Mouse (Mus musculus): ENCODE results near the gene 1110051M20Rik. TPM values are rescaled to one million over a fixed set of nuclear protein-coding genes. Genes with fewer than 3 reads are reported as not detected.
A peak's percentile ranks its signal among the peaks of the same experiment; 100 is the strongest.

The 1110051M20Rik gene
- polyA plus RNA-seq, 1 experiment from 2014 or later: 161 TPM

DNA sequence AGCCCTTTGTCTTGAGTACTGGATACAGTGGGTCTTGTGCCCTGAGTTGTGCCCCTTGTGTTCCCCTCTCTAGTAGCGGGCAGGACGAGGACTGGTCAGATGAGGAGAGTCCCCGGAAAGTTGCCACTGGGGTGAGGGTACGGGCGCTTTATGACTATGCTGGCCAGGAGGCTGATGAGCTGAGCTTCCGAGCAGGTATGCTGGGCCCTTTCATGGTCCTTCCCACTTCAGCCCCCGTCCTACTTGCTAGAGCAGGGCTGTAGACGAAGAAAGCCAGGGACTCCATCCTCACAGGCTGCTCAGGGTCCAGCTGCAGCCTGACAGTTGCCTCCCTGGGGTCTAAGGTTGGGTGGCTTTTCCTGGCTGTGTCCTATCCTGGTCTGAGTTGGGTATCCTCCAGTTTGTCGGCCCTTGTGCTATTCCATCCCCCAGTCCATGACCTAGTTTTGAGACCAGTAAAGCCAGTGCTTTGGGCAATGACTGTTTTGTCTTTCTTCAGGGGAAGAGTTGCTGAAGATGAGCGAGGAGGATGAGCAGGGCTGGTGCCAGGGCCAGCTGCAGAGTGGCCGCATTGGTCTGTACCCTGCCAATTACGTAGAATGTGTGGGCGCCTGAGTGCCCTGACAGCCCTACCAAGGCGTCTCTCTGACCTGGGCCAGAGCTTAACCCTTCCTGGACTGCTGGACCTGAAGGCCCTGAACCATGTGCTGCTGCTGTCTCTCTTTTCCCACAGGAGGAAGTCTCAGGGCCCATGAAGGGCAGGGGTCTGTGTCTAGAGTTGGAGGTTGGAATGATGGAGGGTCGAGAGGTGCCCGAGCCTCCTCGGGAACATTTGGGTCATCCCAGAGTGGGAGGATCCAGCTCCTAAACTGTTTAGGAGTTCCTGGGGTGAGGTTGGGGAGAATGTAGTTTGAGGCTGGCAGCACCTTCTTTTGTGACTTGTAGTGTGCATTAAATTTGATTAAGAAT, 180.5 kb downstream of the 1110051M20Rik start:
- WGBS: 92% methylated on average over 17 of the region's 17 CpGs
- H3K27ac ChIP-seq (replicated peaks): peak overlapping the region; percentile 87
- no peak for ATAC-seq (ENCODE audit: low FRiP score, low read depth)
- peak overlapping the region; percentile 63 for H3K4me3 ChIP-seq
- peaks cover 19% of the 10 kb centered on the region for H3K4me1 ChIP-seq (replicated peaks)
- no peaks in the 10 kb centered on the region for H3K27me3 ChIP-seq
- peaks cover 20% of the 10 kb centered on the region for H3K36me3 ChIP-seq
- peak overlapping the region; percentile 77 for H3K4me2 ChIP-seq
- H3K9ac ChIP-seq: peak overlapping the region; percentile 54
- no peaks in the 10 kb centered on the region for H3K9me3 ChIP-seq

DNA sequence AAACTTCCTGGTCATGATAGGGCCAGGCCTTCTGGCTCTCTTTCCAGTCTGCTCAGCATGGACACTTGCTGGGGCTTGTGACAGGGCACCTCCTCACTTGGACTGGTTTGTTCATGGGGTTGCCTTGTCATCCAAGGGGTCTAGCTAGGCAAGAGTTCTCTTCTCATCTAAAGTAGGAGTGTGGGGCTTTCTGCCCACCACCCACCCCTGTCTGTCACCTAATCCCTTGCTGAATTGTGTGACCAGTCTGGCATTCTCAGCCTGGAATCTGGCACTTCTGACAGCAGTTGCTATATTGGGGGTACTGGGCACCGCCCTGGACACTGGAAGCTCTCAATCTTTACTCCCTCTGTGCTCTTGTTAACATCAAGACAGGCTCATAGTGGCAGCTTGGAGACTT, 185.0 kb downstream of the 1110051M20Rik start:
- ATAC-seq (ENCODE audit: low FRiP score, low read depth): no peak
- Histone ChIP-seq H3K27ac (replicated peaks) (no peak overlapping the region), H3K36me3 (no peaks in the 10 kb centered on the region), H3K27me3 (peaks cover 19% of the 10 kb centered on the region), H3K4me3 (no peak overlapping the region), H3K9ac (no peak overlapping the region), H3K4me2 (no peak overlapping the region), H3K4me1 (replicated peaks) (peaks cover 34% of the 10 kb centered on the region), H3K9me3 (no peaks in the 10 kb centered on the region)
- WGBS: 96% methylated on average over 1 of the region's 1 CpGs

DNA sequence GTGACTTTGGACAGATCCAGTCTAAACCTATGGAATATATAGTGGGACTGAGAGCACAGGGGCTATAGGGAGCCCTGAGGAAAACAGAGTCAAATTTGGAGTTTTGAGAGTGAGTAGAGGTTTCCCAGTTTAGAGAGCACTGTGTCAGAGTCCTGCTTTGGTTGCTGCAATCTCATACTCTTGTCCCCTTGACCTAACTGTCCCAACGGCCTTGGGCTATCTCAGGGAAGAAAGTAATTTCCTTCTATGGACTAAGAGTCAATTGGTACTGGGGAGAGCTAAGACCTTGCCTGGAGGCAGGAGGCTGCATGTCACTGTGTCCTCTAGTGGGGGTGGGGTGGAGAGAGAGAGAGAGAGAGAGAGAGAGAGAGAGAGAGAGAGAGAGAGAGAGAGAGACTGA, 185.7 kb downstream of the 1110051M20Rik start:
- Histone ChIP-seq H3K4me2 (0 out of 2 replicates have a peak overlapping the region, but pooled peaks have one; percentile 89), H3K27ac (replicated peaks) (0 out of 2 replicates have a peak overlapping the region, but pooled peaks have one; percentile 64), H3K9me3 (no peaks in the 10 kb centered on the region), H3K4me1 (replicated peaks) (peaks cover 29% of the 10 kb centered on the region), H3K27me3 (peaks cover 23% of the 10 kb centered on the region), H3K4me3 (no peak overlapping the region), H3K36me3 (no peaks in the 10 kb centered on the region), H3K9ac (no peak overlapping the region)
- no peak for ATAC-seq (ENCODE audit: low FRiP score, low read depth)
- WGBS: 60% methylated on average over 1 of the region's 1 CpGs

DNA sequence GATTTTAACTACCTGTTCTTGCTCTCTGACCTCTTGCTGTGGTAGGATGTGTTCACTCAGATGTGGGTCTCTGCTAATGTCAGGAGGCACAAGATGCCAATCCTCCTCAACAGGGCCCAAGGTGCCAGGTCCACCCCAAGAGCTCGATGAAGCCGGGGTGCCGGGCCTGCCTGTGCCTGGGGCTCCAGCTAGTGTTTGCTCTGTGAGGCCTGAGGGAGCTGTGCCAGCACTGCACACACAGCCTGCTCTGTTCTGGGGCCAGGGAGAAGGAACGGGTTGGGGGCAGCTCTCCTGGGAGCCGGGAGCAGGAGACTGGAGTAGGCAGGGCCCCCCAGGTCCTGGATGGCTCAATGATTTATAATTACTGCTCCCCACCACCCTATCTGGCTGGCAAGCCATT, 186.4 kb downstream of the 1110051M20Rik start:
- no peaks in the 10 kb centered on the region for H3K9me3 ChIP-seq
- WGBS: 64% methylated on average over 5 of the region's 5 CpGs
- H3K4me3 ChIP-seq: peak overlapping the region; percentile 44
- no peaks in the 10 kb centered on the region for H3K36me3 ChIP-seq
- peaks cover 23% of the 10 kb centered on the region for H3K27me3 ChIP-seq
- peak overlapping the region; percentile 41 for H3K9ac ChIP-seq
- H3K4me2 ChIP-seq: peak overlapping the region; percentile 89
- peak overlapping the region; percentile 64 for H3K27ac ChIP-seq (replicated peaks)
- peaks cover 29% of the 10 kb centered on the region for H3K4me1 ChIP-seq (replicated peaks)
- peak; percentile 17; the same call in 1 of the 2 replicates for ATAC-seq (ENCODE audit: low FRiP score, low read depth)

DNA sequence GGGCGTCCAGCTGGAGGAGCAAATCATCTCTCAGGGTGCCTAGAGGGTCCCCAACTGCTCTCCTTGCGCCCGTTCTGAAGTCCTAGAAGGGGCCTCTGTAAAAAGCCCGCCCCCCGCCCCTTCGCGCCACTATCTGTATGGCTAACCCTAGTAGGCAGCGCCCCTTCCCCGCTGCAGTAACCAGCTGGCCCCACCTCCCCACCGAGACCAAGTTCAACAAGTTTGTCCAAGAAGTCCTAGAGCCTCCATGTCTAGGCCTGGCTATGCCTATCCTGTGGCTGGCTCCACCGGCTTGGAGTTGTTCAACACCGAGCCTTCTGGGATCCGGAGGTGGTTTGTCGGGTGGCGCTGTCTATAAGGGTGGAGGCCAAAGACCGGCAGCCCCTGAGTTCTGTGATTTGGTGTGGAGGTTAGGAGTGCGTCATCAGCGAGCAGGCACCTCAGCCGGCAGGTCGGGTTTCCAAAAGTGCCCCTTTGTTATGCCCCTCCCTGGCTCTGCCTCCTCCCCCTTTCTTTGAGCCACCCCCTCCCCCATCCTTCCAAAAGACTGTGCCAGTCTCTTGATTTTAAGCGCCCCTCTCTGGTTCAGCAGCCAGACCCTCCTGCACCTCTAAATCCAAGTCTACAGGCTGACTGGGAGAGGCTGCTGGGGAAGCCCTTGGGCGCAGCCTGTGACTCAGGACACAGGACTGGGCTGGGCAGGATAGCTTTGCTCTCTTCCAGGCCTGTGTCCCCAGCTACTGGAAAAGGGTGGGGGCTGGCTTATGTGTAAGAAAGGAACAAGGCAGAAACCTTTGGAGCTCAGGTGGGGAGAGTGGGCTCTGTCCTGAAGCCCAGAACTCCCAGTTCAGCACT, 187.2 kb downstream of the 1110051M20Rik start:
- H3K9me3 ChIP-seq: no peaks in the 10 kb centered on the region
- H3K4me2 ChIP-seq: peak overlapping the region; percentile 89
- H3K4me3 ChIP-seq: peak overlapping the region; percentile 44
- peak overlapping the region; percentile 41 for H3K9ac ChIP-seq
- H3K4me1 ChIP-seq (replicated peaks): peaks cover 29% of the 10 kb centered on the region
- under 1% methylated on average over 22 of the region's 22 CpGs for WGBS
- peak; percentile 71 for ATAC-seq (ENCODE audit: low FRiP score, low read depth)
- H3K27me3 ChIP-seq: peaks cover 23% of the 10 kb centered on the region
- no peaks in the 10 kb centered on the region for H3K36me3 ChIP-seq
- peak overlapping the region; percentile 64 for H3K27ac ChIP-seq (replicated peaks)

DNA sequence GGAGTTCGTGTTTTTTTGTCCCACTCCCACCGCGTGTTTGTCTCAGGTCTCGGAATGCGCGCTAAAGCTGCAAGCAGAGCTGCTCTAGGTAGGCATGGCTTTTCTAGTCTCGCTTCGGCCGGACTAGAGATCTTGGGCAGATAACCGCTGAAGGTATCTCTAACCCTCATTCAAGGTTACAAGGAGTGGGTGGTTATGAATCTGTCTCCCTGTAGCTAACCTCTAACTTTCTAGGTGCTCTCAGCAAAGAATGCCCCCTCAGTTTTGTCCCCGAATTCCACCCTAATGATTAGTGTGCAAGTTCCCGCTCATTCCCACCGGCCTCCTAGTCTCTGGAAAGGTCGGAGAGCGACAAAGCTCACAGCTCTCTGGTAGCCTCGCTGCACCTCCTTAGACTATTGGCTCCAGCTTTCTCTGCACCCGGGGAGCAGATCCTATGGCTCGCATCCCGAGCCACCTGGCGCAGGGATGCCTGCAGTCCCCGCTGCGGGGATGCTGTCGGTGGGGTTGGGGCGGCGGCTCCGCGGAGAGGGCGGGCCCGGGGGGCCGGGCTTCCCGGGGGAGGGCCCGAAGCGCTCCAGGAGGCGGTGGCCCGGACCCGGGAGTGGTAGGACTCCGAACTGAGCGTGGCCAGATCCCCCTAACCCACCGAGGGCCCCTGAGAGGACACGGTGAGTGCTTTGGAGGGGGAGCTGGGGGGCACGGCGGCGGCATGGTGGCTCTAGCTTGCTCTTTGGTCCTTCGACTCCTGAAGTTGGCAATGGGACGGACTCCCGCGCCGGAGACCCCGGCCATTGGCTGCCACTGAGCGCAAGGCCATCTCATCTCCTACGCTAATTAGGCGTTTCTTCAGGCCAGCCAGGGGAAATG, 188.0 kb downstream of the 1110051M20Rik start:
- Histone ChIP-seq H3K4me1 (replicated peaks) (peaks cover 29% of the 10 kb centered on the region), H3K36me3 (no peaks in the 10 kb centered on the region), H3K27me3 (peaks cover 23% of the 10 kb centered on the region), H3K4me2 (peak overlapping the region; percentile 89), H3K27ac (replicated peaks) (peak overlapping the region; percentile 64), H3K4me3 (peak overlapping the region; percentile 44), H3K9ac (peak overlapping the region; percentile 41), H3K9me3 (no peaks in the 10 kb centered on the region)
- whole genome bisulfite sequencing: 2% methylated on average over 47 of the region's 52 CpGs
- peak; percentile 43 for ATAC-seq (ENCODE audit: low FRiP score, low read depth)

DNA sequence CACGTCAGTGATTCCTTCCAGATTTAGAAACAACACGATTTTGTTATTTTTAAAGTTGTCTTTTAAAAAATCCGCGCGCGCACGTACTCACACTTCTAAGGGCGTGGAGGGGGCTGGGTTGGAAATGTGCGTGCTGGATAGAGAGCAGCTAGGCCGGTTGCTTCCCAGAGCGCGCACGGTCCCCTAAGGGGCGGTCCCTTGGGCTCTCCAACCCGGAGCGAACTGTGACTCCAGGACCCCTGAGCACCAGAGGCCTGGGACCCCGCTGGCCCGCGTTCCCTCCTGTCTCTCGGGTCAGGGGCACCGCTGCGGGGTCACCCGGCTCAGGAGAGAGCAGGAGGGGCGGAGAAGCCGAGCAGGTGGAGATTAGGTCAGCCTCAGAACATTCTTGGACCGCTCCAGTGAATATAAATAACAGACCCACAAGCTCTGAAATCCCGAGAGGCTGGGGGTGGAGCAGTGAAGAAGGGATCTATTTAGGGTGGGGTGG, 188.8 kb downstream of the 1110051M20Rik start, which contains the start of gene Pacsin3:
Gene Pacsin3, plus strand, starts transcription at position 294 of the 490 bp plus-strand sequence.
- Histone ChIP-seq H3K9ac (peak within 1 kb of the TSS; percentile 41), H3K4me3 (peak within 1 kb of the TSS; percentile 44), H3K9me3 (no peaks in the 10 kb centered on the region), H3K4me2 (peak within 1 kb of the TSS; percentile 89), H3K27me3 (peaks cover 23% of the 10 kb centered on the region), H3K4me1 (replicated peaks) (peaks cover 29% of the 10 kb centered on the region), H3K27ac (replicated peaks) (peak within 1 kb of the TSS; percentile 64; the same call in 1 of the 2 replicates), H3K36me3 (no peaks in the 10 kb centered on the region)
- WGBS: 1% methylated on average over 27 of the region's 27 CpGs
- ATAC-seq (ENCODE audit: low FRiP score, low read depth): no peak

DNA sequence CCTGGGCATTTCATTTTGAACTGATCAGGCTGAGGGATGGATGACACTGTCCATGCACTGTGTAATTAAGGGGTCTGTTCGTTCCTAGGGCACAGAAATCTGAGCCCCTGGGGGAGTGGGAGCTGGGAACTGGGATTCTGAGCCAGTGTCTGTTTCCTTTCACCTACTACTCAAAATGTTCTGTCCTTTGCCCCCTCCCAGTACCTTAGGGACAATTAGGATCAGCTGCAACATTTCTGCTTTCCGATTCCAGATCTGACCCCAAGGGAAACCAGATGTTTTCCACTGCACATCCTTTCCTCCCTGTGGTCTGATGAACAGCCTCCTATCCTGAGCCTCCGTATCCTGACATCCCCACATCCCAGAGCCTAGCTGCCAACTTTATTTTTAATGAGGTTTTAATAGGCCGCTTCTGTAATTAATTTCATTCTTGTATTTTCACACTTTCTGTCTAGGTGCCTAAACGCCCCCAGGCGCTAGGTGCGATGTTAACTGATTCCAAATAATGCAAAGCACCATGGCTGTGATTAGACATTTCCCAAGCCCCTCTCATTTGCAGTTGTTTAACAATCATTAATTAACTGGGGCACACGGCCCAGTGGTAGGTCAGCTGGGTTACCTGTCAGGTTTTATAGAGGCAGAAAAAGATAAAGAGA, 189.7 kb downstream of the 1110051M20Rik start:
- Histone ChIP-seq H3K4me3 (no peak overlapping the region), H3K9me3 (no peaks in the 10 kb centered on the region), H3K4me2 (peak overlapping the region; percentile 89), H3K4me1 (replicated peaks) (peaks cover 29% of the 10 kb centered on the region), H3K27ac (replicated peaks) (no peak overlapping the region), H3K27me3 (peaks cover 23% of the 10 kb centered on the region), H3K36me3 (no peaks in the 10 kb centered on the region), H3K9ac (no peak overlapping the region)
- ATAC-seq (ENCODE audit: low FRiP score, low read depth): no peak
- WGBS: 30% methylated on average over 8 of the region's 8 CpGs

DNA sequence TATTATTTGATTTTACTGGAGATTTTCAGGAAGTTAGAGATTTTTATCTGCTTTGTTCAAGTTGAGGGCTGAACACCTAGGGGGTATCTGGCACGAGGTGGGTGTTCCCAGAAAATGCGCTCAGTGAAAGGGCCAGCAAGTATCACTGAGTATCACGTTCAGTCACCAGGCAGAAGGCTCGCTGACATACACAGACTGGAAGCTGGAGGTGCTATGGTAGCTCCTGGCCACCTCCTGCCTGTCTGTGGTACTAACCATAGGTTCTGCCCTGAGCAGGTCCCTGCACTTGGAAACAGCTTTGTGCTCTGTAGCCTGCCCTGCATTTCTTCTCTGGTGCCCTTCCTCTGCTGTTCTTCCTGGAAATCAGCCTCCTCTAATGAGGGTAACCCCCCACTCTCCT, 192.0 kb downstream of the 1110051M20Rik start:
- Histone ChIP-seq H3K36me3 (no peaks in the 10 kb centered on the region), H3K9me3 (no peaks in the 10 kb centered on the region), H3K4me2 (no peak overlapping the region), H3K4me1 (replicated peaks) (peaks cover 27% of the 10 kb centered on the region), H3K9ac (no peak overlapping the region), H3K27ac (replicated peaks) (no peak overlapping the region), H3K27me3 (peaks cover 18% of the 10 kb centered on the region), H3K4me3 (no peak overlapping the region)
- WGBS: 57% methylated on average over 4 of the region's 4 CpGs
- no peak for ATAC-seq (ENCODE audit: low FRiP score, low read depth)

DNA sequence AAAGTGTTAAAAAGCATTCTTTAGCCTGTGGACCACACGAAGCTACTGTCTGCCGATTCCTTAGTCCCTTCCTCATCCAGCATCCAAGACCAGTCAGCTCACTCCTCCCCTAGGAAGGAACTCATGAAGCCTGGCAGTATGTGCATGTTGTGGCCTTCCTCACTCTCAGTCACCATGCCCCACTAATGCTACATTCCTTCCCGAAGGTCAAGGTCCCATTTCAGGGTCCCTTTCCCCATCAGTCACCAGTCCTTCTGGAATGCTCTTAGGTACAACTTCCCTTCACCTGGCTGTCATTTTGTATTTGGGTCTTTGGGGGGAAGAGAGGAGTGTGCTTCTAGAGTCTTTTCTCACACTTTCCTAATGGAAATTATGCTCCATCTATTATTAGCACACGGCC, 192.5 kb downstream of the 1110051M20Rik start:
- Histone ChIP-seq H3K9me3 (no peaks in the 10 kb centered on the region), H3K4me3 (no peak overlapping the region), H3K36me3 (no peaks in the 10 kb centered on the region), H3K4me1 (replicated peaks) (peaks cover 22% of the 10 kb centered on the region), H3K4me2 (no peak overlapping the region), H3K27ac (replicated peaks) (no peak overlapping the region), H3K27me3 (peaks cover 15% of the 10 kb centered on the region), H3K9ac (no peak overlapping the region)
- no peak for ATAC-seq (ENCODE audit: low FRiP score, low read depth)
- WGBS: 73% methylated on average over 4 of the region's 4 CpGs

All from hindbrain, embryonic 15.5 days (tissue).